Mouse (Mus musculus): ENCODE measurements around the gene Slx4ip. TPM values are rescaled to one million over a fixed set of nuclear protein-coding genes. Genes with fewer than 3 reads are reported as not detected.
A peak's percentile ranks its signal among the peaks of the same experiment; 100 is the strongest.

The Slx4ip gene
- total RNA-seq, 2 experiments from 2014 or later = 2.6 to 3.2 TPM

DNA sequence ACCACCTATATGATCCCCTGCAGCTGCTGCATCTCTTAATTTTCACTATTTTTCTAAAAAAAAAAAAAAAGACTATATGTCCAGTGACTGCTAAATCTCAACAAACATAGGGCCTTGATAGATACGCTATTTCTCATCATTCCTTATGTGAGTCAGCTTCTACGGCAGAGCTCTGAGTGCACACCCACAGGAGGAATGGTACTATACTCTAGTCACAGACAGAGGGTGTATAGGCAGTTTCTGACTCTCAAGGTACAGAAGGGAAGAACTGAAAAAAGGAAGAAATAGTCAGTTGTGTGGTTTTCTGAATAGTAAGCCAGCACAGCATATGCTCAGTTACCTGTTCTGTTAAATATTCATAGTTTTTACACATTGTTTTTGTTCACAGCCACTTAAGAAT lies 123.4 kb downstream of the Slx4ip start:
- DNase-seq = no peak
- intact Hi-C loops (cut with DNase I) = no loop called here

DNA sequence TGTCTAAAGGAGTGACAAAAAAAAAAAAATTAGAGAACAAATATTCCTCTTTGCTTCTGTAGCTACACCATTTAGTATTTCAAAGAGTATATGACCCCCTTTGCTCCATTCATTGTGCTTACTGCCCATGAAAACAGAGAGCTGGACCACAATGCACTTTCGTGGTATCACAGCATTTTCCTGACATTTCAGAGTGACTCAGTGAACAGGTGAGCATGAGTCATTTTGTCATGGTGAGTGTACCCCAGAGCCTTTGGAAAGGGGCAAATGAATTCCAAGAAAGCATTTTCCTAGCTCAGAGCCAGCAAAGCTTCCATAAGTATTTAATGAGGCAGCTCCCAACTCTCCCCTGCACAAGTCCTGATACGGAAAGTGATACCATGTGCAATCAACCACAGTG lies 153.1 kb downstream of the Slx4ip start:
- intact Hi-C loops (cut with DNase I) = no loop called here
- DNase-seq = no peak

DNA sequence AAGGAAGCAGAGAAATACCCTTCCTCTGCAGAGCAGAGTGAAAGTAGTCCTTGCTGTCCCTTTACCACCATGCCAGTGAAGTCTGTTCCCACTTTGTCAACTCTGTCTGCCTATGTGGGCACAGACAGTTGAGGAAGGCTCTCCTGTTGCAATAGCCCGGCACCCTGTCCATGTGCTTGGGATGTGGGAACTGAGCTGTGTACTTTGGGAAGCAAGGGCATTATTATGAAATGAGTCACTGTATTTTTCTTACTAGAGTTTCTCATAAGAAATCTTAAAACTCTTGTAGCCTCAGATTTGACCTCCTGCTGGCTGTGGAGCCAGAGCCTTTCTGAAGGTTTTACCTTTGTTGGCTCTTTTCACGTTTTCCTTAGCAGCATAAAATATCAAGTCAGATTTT lies 158.3 kb downstream of the Slx4ip start:
- intact Hi-C loops (cut with DNase I) = no loop called here

DNA sequence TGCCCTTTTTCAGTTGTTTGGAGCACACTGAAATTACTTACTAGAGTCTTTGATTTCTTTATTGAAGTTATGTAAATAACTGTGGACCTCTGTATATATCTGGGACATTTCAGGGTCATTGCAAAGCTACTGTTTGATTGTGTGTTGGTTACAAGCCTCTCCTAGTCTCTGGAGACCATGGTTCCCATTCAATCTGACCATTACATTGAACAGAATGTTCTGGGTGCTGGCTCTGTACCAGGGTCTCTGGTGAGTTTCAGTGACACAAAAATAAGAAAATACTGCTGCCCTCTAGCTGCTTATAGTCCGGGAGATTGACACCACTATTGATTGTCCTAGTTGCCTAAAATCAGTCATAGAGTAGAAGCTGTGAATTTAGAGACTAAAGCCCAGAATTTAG lies 158.9 kb downstream of the Slx4ip start:
- intact Hi-C loops (cut with DNase I) = no loop called here
- DNase-seq = no peak

More for the DNA sequence above, 158.3 kb downstream of the Slx4ip start:
- no peak for DNase-seq

DNA sequence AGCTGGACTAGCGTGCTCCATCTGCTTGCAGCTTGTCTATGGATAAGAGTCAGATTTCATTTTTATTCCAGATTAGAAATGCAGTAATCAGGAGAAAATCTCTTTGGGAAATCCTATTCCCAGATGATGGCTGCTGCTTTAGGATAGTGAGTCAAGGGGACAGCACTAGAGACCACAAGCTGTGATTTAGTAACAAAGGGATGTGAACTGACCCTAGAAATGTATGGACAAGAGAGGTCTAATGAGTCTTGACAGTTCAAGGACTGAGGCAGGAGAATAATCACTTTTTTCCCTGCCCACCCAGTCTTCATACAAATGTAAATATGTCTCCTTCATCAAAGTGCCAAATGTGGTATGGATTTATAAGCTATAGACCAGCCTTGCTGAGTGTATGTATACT lies 172.8 kb downstream of the Slx4ip start:
- intact Hi-C loops (cut with DNase I) = no loop called here
- no peak for DNase-seq

DNA sequence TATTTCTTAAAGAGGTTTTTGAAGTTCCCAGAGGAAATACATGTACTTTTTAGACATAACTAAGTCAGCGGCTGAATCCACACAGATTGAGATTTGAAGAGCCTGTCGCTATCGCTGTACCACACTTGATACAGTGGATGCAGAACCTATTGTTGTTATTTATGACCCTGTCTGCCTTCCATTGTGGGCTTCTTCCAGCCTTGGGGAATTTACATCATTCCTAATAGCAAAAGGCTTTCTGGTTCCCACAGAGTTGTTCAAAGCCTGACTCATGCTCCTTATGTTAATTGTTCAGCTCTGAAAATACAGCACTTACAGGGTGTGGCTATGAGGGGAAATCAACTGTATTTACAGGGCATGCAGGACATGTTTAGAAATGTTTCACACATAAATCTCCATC lies 173.5 kb downstream of the Slx4ip start:
- intact Hi-C loops (cut with DNase I) = no loop called here
- no peak for DNase-seq

DNA sequence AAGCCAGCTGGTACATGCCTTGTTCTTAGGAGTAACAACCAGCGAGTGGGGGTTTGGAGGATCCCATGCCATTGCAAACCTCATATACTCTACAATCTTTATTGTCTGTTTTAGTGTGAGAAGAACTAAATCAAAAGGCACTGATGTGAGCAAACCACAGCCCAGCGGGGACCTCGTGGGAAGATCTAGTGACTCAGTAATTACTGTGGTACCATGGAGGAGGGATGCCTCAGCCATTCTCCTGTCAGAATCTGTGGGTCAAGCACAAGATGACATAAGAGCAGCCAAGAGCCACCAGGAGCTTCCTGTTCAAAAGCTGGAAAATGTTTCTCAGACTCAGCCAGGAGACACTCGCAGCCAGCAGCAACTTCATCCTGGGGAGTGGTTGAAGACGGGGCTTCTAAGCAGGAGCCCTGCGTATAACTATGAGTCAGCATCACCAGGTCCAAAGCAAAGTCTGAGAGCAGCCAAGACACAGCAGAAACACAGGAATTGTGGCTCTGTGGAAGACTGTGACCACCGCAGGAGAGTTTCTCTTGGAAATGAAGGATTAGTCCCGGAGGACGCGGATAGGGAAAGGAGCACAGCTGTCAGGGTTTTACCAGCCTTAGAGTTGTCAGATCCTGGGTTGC lies 176.6 kb downstream of the Slx4ip start:
- peak; percentile 43 to 57 for DNase-seq
- intact Hi-C loops (cut with DNase I) = no loop called here

DNA sequence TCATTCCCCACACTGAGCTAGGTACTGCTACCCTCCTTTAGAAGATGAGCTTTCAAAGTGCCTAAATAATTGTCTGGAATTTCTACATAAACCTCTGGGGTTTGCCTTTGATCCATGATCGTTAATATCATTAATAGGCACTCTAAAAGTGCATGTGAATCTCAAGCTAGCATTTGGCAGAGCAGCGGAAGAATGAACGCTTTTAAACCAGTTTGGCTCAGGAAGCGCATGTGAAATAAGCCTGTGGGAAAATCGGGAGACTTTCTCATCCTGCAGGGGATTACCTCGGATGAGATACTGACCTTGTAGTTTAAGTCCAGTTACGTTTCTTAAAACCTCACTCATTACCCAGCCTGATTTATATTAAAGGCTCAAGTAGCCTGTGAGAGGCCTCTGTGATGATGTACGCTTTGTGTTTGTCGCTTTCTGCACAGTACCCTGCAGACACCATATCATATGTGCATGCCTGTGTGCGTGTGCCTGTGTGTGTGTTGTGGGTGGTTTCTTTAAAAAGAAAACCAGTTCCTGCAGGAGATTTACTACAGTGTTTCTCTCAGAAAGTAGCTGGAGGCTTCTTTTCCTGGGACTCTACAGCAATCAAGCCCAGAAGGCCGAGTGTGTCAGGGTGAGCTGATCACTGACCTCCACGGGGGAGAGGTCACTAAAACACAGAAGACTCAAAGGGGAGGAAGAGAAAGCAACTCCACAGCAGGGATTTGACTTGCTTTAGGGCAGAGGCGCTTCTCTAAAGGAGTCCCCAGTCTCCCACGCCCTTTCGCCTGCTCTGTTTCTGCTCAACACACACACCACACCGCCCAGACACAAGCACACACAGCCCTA lies 182.7 kb downstream of the Slx4ip start:
- DNase-seq = no peak
- intact Hi-C loops (cut with DNase I) = no loop called here

DNA sequence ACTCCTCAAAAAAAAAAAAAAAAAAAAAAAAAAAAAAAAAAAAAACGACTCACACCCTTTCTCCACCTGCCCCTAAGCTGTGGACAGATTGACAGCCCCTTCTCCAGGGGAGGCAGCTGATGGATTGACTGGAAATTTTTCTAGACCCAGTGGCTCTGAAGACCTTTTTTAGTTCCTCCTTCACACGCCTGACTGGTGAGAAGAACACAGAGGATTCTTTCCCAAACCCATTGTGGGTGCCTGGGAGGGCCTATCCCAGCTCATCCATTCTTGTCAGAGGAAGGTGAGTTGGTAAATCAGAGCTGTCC lies 183.2 kb downstream of the Slx4ip start:
- no peak for DNase-seq
- intact Hi-C loops (cut with DNase I) = no loop called here

DNA sequence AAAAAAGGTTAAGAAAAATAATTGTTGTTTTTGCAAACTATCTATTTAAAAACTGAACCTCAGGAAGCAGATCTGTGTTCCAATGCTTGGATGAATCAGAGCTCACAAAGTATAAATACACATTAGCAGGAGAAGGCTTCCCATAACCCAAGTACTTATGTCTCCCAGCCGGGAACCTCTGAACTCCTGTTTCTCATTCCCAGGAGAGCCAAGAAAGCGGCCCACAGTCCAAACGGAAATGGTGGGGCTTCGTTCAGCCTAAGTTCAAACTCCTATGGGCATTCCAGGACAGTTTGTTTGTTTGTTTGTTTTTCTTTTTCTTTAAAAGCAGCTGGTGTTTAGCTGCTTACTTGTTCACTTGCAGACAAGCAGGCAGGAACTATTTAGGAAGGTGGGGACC lies 187.8 kb downstream of the Slx4ip start:
- intact Hi-C loops (cut with DNase I) = no loop called here

DNA sequence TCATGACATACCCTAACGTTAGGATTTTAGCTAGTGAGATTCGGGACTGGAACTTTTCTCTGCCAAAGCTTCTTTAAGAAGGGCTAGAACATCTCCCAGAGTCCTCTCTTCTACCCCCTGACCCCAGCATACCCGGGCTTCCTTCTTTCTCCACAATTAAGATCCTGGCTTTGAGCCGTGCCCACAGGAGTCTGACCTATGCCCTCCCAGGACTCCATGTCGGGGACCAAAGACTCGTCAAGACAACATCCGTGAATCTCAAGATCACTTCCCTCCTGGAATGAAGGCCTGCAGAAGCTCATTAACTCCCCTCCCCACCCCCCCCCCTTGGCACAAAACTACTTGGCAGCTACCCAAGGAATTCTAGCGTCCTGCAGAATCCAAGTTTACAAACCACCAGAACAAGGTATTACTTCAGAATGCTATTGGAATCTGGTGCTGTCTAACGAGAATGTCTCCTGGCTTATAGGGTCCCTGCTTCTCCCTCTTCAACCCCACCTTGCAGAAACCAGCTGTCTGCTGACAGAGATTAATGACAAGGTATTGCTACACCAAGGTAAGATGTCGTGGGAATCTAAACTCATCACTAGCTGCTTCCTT lies 188.8 kb downstream of the Slx4ip start:
- intact Hi-C loops (cut with DNase I) = no loop called here
- no peak for DNase-seq

More for the DNA sequence above, 187.8 kb downstream of the Slx4ip start:
- DNase-seq = no peak

DNA sequence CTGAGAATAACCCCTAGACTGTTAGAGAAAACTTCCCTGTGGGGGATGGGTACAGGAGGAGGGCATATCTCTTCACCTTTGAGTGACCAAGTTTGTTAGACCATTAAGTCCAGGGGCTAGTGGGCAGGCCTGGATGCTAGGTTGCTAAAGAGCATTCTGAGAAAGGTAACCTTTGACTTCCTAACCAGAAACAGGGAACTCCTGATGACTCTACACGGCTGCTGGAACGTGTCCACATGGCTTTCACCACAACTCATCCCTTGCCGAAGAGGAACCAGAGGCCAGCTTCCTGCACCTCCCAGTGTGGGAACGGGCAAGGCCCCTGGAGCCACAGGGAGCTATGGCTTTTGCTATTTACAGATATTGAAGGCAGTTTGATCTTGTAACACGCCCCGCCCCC lies 189.4 kb downstream of the Slx4ip start:
- DNase-seq = peak in 1 of 2 experiments; percentile 32
- intact Hi-C loops (cut with DNase I) = no loop called here

DNA sequence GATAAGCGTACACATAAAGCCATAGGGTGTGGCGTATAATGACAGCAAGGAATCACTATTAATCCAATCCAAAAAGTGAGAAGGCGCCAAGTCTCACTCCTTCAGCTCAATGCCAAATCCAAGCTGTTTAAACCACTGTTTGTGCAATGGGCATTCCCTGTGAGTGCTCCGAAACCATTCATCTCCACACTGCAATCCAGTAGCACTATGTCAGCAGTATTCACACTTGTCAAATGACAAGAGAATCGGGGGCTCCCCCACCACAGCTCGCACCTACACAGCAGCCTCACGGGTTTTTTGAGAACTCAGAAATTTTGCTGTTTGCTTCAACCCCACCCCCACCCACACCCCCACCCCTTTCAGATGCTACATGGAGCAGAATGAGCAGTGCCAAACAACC lies 190.0 kb downstream of the Slx4ip start:
- no peak for DNase-seq
- intact Hi-C loops (cut with DNase I) = no loop called here

DNA sequence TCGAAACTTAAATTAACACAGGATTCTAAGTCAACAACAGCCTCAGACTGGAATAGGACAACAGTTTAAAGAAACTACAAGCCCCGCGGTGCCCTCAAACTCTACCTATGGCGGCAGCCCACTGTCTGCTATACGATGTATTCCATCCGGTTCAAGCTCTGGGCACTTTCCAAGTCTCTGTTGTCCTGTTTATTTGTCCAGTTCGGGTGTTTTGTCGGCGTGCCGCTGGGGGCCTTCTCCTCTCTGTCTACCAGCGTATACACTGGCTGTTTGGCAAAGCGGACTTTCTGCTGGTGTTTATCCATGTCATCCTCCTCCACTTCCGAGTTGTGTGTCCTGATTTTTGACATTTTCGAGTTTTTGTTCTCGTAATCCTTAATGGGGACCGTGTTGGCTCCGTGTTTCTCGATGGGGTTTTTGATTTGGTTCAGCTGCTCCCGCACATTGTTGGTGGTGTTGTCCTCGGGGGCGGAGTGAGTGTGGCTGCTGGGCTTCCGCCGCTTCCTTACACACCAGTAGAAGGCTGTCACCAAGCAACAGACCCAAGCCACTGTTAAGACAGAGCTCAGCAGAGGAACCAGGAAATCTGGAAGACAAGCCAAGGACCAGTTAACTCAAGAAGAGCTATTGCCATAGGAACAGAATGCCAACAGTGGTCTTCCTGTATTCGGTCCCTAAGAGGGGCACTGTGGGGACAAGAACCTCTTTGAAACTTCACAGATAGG lies 192.0 kb downstream of the Slx4ip start:
- peak in 1 of 2 experiments; percentile 40 for DNase-seq
- intact Hi-C loops (cut with DNase I) = no loop called here

DNA sequence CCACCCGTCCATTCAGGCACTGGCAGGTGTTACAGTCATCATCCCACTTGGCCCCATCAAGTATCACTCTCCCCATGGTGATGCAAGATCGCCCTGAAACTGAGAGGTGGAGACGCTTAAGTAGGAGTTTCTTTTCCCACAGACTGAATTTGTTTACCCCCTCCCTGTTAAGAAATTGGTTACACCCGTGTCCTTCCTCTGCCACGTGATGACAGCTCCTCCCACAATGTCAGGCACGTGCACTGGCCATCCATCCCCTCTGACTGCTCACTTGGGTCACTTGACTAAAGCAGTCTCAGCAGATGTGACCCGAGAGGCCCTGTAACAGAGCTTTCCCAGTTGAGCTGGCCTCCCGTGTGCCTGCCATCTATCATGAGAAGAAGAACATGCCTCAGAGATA lies 194.2 kb downstream of the Slx4ip start:
- intact Hi-C loops (cut with DNase I) = no loop called here
- no peak for DNase-seq

DNA sequence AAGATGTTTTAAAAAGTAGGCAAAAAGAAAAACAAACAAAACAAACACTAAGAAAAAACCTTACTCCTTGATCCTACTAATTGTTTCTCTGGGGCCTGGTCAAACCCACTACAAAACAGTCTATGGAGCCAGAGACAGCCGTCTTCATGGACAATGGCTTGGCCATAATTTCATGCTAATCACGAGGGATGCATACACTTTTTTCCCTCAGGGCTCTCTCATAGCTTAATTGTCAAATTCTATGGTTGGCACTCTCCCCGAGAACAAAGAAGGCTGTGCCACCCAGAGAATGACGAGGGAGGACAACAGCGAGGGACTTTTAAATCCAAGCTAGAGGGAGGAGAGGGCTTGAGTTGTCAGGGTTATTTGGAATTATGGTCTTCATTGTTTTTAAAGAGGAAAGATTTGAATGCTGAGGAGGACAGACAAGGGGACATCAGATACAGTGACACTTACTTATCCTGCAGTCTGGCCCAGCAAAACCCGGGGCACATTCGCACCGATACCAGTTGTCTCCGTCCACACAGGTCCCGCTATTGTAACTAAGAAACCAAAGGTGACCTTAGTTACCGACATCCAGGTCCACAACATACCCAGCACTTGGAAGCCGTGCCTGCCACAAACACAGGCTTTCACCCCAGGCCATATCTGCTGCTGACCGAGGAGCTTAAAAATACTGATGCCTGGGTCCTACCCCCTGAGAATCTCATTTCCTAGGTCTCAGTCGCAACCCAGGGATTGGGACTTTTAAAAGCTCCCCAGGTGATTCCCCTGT lies 195.8 kb downstream of the Slx4ip start:
- DNase-seq = no peak
- intact Hi-C loops (cut with DNase I) = no loop called here

DNA sequence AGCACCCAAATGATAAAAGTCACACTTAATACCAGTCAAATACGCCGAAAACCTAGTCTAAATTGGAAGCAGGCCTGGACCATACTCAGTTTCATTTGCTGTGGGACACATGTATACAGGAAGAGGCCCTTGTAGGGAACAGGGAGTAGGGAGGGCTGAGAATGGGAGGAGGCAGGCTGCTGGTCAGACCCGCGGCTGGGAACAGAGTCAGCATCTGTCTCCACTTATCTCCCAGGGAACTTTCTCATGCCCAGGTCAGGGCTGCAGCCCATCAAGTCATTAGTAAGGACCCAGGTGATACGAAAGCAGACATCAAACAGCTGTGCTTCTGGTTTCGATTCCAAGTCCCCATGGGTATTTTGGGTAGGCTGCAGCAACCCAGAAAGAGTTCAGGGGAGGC lies 196.7 kb downstream of the Slx4ip start:
- no peak for DNase-seq
- intact Hi-C loops (cut with DNase I) = no loop called here

DNA sequence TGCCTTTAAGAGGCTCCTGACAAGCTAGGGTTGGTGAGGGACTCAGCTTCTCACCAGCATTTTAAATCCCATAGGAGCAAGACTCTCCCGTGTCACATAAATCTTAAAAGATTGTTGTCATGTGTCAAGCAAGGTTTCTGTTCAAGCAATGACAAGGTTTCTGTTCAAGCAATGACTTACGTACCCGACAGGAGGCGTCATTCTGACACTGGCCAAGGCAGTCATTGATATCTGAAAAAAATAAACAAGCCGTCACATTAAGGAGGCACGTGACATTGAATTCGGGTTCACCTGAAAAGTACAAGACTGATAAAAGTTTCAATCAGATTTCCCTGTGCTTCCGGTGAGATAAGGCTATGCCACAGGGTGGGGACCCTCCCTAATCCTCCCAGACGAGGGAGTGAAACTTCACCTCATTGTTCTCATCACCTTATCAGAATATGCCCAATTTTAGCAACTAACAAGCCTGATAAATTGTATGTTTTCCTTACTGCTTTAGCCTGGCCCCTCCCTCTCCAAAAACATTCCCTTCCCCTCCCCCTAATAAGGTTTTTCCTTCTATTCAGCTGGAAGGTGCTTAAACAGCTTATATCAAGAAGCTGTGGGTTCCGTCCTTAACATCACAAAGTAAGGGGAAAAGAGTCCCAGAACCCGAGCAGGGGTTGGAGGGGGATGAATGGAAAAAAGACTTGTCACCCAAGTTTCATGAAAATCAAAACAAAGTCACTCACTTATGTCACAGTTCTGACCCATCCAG lies 200.9 kb downstream of the Slx4ip start:
- DNase-seq = no peak
- intact Hi-C loops (cut with DNase I) = loop anchor here (5.0 kb wide), 1 partner anchor 75 kb away; no protein-coding TSS in a partner anchor

DNA sequence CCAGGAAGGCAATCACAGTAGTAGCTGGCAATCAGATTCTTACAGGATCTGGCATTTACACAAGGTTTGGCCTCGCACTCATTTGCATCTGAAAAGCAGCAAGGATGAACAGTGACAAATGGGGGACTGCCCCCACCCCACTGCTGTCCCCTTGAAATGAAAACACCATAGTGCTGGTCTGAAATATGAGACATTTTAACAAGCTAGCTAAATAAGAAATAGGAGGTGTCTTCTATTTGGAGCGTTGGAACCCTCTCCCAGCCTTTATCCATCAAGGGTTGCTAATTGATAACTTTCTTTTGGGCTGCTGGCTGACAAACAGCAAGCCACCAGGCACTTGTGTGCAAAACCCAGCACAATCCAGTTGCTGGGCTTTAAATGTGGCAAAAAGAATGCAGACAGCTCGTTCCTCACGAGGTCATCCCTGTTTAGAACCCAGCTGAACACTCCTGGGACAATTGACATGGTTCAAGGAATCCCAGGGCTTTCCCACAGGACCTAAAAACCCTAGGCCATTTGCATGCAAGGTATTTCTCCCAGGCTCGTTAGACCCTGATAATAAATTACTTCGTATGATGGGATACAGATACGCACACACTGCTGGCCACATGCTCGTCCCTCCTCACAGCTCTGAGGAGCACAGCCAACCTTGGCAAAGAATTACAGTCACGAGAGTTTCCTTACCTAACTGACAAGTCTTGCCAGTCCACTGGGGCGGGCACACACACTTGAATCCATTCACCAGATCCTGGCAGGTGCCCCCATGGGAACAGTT lies 201.7 kb downstream of the Slx4ip start:
- intact Hi-C loops (cut with DNase I) = loop anchor here (5.0 kb wide), 1 partner anchor 75 kb away; no protein-coding TSS in a partner anchor
- DNase-seq = no peak
